Mouse (Mus musculus): ENCODE measurements around the gene Gpr35.

- TF ChIP-seq POLR2A (IDR thresholded peaks at IDR 0.05; ENCODE audit: control insufficient read depth, low read depth, low read length) (no peak), CTCF (IDR thresholded peaks at IDR 0.05; ENCODE audit: control insufficient read depth, insufficient read depth, insufficient replicate concordance, low read depth, low read length) (no peak)
Measured at GRCm38 (mm10) chr1:92978645-92979044, 28.0 kb downstream of the Gpr35 start.

All from testis, adult 2 months (tissue).